ENCODE assay signal across 16 mouse cellular contexts in the genomic region with DNA sequence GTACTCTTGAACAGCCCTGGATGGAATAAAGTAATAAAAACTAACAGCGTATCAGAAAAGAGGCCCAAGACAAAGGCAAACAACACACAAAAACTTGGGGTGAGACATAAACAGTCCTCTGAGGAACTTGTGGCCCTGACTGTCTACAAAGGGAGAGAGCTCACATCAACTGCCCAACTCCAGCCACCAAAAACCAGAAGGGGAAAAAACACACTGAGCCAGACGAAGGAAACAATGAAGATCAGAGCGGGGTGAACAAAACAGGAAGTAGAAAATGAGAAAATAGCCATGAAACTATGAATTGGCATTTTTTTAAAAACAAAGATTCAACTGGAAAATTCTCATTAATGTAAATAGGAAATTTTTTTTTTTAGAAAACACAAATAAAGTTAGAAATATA.
"Had no signal": no experiment of that assay in that cellular context is flagged by ENCODE, and none has a peak within 500 bp of the region (broad histone marks: within the 10 kb centered on the region; RNA-seq: fewer than 3 reads in every experiment).

No protein-coding gene starts in this region.

- H3K27ac ChIP-seq: layer of hippocampus, adult 2 months; limb, embryonic 10.5 days; limb, embryonic 13.5 days; liver, embryonic 12.5 days; liver, embryonic 15.5 days; lung, embryonic 15.5 days; midbrain, embryonic 12.5 days; midbrain, embryonic 15.5 days; neural tube, embryonic 13.5 days; stomach, embryonic 15.5 days had no signal

- H3K9me3 ChIP-seq: limb, embryonic 10.5 days; limb, embryonic 13.5 days; liver, embryonic 12.5 days; liver, embryonic 15.5 days; lung, embryonic 15.5 days; midbrain, embryonic 12.5 days; midbrain, embryonic 15.5 days; neural tube, embryonic 13.5 days; stomach, embryonic 15.5 days had no signal

- H3K4me3 ChIP-seq: layer of hippocampus, adult 2 months; limb, embryonic 10.5 days; limb, embryonic 13.5 days; liver, embryonic 12.5 days; liver, embryonic 15.5 days; lung, embryonic 15.5 days; midbrain, embryonic 12.5 days; midbrain, embryonic 15.5 days; neural tube, embryonic 13.5 days; stomach, embryonic 15.5 days had no signal

- DNase-seq: kidney, adult 9 months; layer of hippocampus, adult 9-11 months; liver; right cerebral cortex, postnatal 25 days; spleen, adult 18-20 months; thymus, postnatal 25 days had no signal

- H3K27me3 ChIP-seq: limb, embryonic 13.5 days; liver, embryonic 12.5 days; liver, embryonic 15.5 days; lung, embryonic 15.5 days; midbrain, embryonic 12.5 days; midbrain, embryonic 15.5 days; neural tube, embryonic 13.5 days; stomach, embryonic 15.5 days had no signal

- H3K9ac ChIP-seq: limb, embryonic 13.5 days; liver, embryonic 12.5 days; liver, embryonic 15.5 days; lung, embryonic 15.5 days; midbrain, embryonic 12.5 days; midbrain, embryonic 15.5 days; neural tube, embryonic 13.5 days; stomach, embryonic 15.5 days had no signal

- ATAC-seq: liver, embryonic 12.5 days; midbrain, embryonic 15.5 days had no signal

- H3K36me3 ChIP-seq: limb, embryonic 10.5 days; limb, embryonic 13.5 days; liver, embryonic 12.5 days; liver, embryonic 15.5 days; lung, embryonic 15.5 days; midbrain, embryonic 12.5 days; midbrain, embryonic 15.5 days; neural tube, embryonic 13.5 days; stomach, embryonic 15.5 days had no signal

- H3K4me1 ChIP-seq: limb, embryonic 13.5 days; liver, embryonic 12.5 days; liver, embryonic 15.5 days; lung, embryonic 15.5 days; midbrain, embryonic 15.5 days; stomach, embryonic 15.5 days had no signal

- H3K4me2 ChIP-seq: limb, embryonic 13.5 days; liver, embryonic 12.5 days; liver, embryonic 15.5 days; lung, embryonic 15.5 days; midbrain, embryonic 12.5 days; midbrain, embryonic 15.5 days; neural tube, embryonic 13.5 days; stomach, embryonic 15.5 days had no signal
